Mouse (Mus musculus): Measurements from ENCODE around the gene Siva1.

DNA sequence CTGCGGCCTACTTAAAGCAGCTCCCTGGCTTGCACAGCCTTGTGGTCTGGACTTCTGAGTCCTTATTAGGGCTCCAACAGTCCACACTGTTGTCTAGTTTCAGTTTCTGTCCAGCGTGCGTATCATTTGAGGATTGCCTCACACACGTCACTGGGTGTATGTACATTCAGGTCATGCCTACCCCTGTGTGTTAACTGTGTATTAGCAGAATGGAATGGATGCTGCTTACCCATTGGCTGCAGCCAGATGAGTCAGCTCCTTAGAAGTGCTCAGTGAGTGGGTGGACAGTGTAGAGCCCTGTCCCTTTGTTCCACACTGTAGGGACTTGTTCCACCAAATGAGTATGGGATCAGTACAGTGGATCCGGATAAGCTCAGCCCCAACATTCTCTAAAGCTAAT is 3.6 kb downstream of the Siva1 start:
- no peak for TF ChIP-seq POLR2A (IDR thresholded peaks at IDR 0.05; ENCODE audit: borderline replicate concordance, extremely low read depth, low read depth, low read length)
- no peak for TF ChIP-seq CTCF (IDR thresholded peaks at IDR 0.05; ENCODE audit: insufficient read depth, low read length)
